Mouse (Mus musculus) G1E (cell line): ENCODE data around the gene Rasgrp2.

Experiments used
- CTCF ChIP-seq: IDR thresholded peaks from 2 replicates; pipeline ENCODE4 v1.5.1; 2012; ENCODE audit warnings: low read depth, low read length, inconsistent platforms, mixed read lengths
- GATA1 ChIP-seq: IDR thresholded peaks from 2 replicates; pipeline ENCODE4 v1.6.1; 2012; ENCODE audit warnings: borderline replicate concordance, low read length, inconsistent platforms, mixed read lengths
- GATA2 ChIP-seq: IDR thresholded peaks from 2 replicates; pipeline ENCODE4 v1.6.1; 2012; ENCODE audit warnings: low read depth, low read length, inconsistent platforms, borderline replicate concordance
- POLR2AphosphoS5 ChIP-seq: IDR thresholded peaks from 2 replicates; pipeline ENCODE4 v1.6.1; 2012; ENCODE audit warnings: low read depth, low read length, inconsistent platforms; ENCODE audit not compliant: insufficient replicate concordance
- TAL1 ChIP-seq: conservative IDR thresholded peaks from 2 replicates; pipeline ENCODE4 v1.6.1; 2012; ENCODE audit warnings: low read depth, low read length, inconsistent platforms, mixed read lengths

GRCm38 (mm10) chr19:6388006-6388405 lies 11.1 kb upstream of the Rasgrp2 start:
- TF ChIP-seq CTCF (no peak), TAL1 (no peak), GATA1 (no peak), POLR2AphosphoS5 (no peak), GATA2 (no peak)
